Mouse (Mus musculus): ENCODE data around the gene Arhgap31.

Gene Arhgap31

DNA sequence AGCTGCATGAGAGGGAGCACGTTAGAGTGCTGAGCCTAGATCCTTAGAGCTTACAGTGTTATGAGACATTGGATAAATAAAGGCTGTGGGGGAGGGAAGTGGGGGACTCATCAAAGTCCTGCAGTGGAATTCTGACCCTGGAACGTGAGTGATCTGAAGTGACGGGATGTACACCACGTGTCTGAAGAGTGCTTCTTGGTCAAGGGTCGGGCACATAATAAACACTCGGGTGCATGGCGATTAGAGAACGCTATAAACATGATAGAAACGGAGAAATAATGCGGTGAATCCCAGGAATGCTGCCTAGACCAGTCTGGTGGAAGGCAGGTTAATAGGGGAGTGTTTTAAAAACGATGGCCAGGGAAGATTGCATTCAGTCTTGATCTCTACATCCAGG, 63.6 kb downstream of the Arhgap31 start:
- no peak for DNase-seq (ENCODE audit: low read depth)

DNA sequence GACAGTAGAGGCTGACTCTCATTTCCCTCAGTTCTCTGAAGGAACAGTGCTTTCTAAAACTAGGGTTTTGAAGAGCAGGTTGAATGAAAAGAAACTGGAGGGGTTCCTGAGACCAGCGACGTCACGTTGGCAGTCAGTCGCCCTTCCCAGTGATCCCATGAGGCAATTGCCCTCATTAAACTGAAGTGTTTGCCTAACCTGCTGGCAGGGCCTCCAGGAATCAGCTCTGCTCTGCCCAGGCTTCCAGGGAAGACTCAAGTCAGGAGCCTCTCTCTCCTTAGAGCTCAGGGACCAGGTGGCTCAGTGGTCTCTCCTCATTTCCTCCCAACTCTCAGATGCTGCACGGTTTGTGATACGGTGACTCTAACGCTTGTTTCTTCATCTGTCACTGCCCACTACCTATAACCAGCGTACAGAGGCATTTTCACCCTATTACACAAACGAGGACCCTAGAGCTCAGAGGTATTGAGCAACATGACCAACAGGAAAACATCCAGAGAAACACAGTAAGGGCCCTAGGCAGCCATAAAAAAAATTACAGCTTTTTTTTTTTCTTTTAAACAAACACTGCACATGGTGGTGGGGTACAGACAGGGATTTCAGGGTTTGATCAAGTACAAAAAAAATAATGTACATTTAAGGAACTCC, 64.2 kb downstream of the Arhgap31 start:
- no peak for DNase-seq (ENCODE audit: low read depth)

DNA sequence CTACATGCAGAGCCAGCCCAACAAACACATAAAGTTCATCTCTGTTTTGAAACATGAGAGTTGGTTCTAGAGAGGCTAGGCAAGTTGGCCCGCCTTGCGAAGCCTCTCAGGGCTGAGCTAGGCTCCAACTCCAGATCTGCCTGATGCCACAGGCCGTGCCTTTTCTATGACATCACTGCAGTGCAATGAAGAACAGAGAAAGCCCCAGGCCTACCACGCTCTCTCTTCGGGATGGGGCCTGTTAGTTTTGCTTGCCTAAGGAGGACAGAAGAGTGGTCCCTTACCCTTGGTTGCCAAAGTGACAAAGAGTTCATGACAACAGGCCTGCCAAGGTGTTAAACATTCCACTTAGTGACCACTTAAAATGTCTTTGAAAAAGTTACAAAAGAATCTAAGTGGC, 64.9 kb downstream of the Arhgap31 start:
- DNase-seq (ENCODE audit: low read depth) = no peak

GRCm38 (mm10) chr16:38644455-38644854, 68.6 kb downstream of the Arhgap31 start:
- DNase-seq (ENCODE audit: low read depth) = no peak

DNA sequence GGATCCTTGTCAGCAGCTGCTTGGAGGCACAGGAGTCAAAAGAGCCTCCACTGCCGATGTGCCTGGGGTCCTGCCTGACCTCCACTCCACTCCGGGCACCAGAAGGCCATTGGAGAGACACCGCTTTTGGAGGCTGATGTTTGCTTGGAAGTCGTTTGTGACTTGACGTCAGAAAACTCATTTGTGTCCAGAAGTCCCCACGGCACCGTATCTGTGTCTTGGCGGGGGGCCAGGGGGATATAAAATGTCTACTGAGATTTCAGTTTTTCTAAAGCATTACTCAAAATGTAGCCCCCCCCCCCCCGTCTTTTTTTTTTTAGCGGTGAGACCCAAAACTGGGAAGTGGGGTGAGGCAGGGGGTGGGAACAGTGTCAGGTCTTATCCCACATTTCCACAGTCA, 76.0 kb downstream of the Arhgap31 start:
- no peak for DNase-seq (ENCODE audit: low read depth)

- DNase-seq (ENCODE audit: low read depth) = peak; percentile 74
These were observed 76.4 kb downstream of the Arhgap31 start for GRCm38 (mm10) chr16:38636682-38637081.

GRCm38 (mm10) chr16:38635833-38636390, 77.2 kb downstream of the Arhgap31 start:
- peak; percentile 64 for DNase-seq (ENCODE audit: low read depth)

- DNase-seq (ENCODE audit: low read depth) = peak; percentile 88
These were observed 80.9 kb downstream of the Arhgap31 start for GRCm38 (mm10) chr16:38632147-38632546.

DNA sequence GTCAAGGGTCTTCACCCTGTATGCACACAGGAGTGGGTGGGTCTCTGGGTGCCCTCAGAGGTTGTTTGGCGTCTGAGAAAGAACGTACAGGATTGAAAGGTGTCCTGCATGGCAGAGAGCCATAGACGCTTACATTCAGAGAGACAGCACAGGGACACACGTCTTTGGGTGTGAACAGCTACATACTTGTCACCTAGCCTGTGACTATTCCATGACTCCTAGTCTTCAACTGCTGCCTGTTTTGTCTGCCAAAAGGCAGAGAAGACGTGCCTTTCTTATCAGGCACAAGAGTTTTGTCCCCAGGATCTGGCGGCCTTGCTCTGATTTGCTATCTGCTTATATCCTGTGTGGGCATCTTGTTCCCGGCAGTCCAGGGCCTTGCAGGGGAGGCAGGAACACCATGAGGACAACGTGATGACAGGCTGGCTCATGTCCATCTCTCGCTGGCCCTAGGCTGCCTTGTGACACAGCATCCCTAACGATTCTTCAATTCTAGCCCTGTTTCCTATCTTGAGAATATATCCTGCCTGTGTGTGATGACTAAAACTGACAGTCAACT, 87.2 kb downstream of the Arhgap31 start:
- no peak for DNase-seq (ENCODE audit: low read depth)

DNA sequence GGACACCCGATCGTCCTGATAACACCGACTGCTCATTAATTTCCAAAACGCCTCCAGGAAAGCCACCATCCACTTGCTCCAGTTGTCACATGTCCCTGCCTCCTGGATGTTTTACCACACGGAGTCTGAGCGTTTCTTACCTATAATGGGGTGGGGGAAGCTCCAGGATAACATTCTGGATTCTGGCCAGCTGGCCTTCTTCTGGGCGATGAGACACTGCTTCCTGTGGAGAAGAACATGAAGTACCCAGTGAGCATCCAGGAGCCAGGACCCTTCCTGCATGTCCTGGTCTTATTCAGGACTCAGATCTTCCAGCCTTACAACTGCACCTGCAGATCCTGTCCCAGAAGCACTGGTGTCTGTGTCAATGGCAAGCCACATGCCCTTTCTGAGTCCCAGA, 87.7 kb downstream of the Arhgap31 start:
- DNase-seq (ENCODE audit: low read depth) = no peak

- no peak for DNase-seq (ENCODE audit: low read depth)
These were observed 88.8 kb downstream of the Arhgap31 start for GRCm38 (mm10) chr16:38624303-38624702.

GRCm38 (mm10) chr16:38622283-38622682, 90.8 kb downstream of the Arhgap31 start:
- peak; percentile 76 for DNase-seq (ENCODE audit: low read depth)

DNA sequence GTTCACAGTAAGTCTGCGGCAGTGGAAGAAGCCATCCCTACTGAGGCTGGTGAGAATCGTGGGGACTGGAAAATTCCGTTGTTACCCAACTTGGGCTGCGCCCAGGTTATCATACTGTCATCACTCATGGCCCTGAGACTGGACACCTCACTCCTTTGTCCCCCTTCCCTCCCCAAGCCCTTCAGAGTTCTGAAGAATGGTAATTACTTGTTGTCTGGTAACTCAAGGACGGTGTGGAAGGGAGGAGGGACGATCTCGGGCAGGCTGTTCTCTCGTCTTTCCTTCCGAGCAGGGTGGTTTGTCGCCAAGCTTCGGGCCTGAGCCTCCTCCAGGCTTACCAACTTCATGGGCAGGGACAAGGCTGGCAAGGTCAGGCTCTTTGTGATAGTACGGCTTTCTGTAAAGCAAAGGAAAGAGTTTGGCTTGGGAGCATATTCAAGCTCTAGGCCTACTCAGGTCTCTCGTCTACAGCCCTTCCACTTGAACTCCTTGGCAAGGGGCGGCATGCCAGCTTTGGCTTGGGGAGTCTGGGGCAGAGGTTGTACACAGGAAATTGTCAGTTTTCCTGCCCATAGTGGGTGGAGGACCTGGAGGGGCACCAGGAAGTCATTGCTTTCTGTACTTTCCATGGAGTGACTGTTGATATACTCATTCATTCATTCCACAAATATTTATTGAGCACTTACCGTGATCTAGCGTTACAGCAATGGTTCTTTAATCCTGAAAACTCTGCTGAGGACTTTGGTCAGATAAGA, 92.2 kb downstream of the Arhgap31 start:
- no peak for DNase-seq (ENCODE audit: low read depth)

GRCm38 (mm10) chr16:38619054-38619453, 94.0 kb downstream of the Arhgap31 start:
- peak; percentile 88 for DNase-seq (ENCODE audit: low read depth)

DNA sequence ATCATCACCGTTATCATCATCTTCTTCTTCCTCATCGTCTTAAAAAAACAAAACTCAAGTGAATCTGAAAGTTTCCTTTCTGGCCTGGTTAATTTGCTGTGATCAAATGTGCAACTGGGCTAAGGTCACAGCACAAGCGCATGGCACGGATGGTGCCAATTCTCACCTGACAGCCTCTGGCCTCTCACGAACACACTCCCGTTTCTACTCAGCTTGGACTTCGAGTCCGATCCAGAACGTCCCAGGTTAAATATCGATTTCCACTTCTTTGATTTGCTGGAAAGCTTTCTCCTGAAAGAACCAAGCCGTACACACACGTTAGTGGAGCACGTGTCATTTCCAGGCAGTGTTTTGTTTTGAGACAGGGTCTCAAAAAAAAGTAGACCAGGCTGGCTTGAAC, 95.1 kb downstream of the Arhgap31 start:
- no peak for DNase-seq (ENCODE audit: low read depth)

- no peak for DNase-seq (ENCODE audit: low read depth)
These were observed 99.4 kb downstream of the Arhgap31 start for GRCm38 (mm10) chr16:38613646-38614045.

- no peak for DNase-seq (ENCODE audit: low read depth)
These were observed 100.4 kb downstream of the Arhgap31 start for GRCm38 (mm10) chr16:38612646-38613045.

DNA sequence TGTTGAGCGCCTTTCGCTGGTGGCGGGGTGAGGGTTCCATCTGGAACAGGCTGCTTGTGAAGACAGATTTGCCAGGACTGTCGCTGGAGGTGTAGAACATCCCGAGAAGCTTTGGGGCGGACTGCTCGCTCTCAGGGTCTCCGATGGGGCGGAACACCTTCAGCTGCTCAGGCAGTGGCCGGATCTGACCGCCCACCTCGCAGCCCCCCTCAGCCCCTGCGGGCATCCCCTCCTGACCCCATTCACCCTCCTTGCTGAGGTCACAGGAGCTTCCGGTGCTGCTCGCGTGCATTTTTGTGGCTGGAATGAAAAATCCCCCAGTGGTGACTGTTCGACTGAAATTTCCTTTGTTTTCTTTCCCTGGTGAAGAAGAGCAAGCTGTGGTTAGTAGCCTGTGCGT, 104.0 kb downstream of the Arhgap31 start:
- no peak for DNase-seq (ENCODE audit: low read depth)

GRCm38 (mm10) chr16:38608687-38609086, 104.4 kb downstream of the Arhgap31 start:
- no peak for DNase-seq (ENCODE audit: low read depth)

GRCm38 (mm10) chr16:38606509-38606908, 106.6 kb downstream of the Arhgap31 start:
- no peak for DNase-seq (ENCODE audit: low read depth)

GRCm38 (mm10) chr16:38602989-38603804, 109.9 kb downstream of the Arhgap31 start:
- no peak for DNase-seq (ENCODE audit: low read depth)

DNA sequence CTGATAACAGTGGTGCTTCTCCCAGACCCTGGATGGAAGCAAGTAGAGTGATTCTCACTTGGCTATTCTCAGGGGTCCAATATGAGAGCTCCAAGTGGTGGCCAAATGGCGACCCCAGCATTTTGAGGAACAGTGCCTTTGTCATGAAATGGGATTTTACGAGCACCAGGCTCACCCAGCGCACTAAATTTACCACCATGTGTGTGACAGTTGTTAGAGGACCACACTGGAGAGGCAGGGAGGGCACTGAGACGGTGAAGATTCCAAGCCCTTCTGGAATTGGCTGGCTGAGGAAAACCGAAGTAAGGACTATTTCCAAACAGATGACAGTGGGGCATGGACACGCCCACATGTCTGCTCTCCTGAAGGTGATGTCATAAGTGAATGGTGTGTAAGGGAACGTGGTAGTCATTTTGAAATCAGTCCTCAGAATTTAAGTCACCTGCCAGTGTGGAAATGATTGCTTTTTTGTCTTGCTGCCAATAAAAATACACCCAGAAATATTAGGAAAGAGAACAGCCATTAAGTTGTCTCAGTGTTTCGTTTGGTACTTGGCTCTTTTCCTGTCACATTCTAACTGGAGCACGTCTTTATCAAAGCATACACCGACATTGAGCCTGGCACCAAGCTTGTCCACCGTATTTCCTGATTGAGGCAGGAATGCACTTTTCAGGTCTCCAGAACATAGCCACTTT, 113.9 kb downstream of the Arhgap31 start:
- DNase-seq (ENCODE audit: low read depth) = no peak

Data from induced T-regulatory cell, adult 2 months (primary cell).